Mouse (Mus musculus) myocyte (in vitro differentiated cells): ENCODE results near the gene Ush1c. TPM values are rescaled to one million over a fixed set of nuclear protein-coding genes. Genes with fewer than 3 reads are reported as not detected.

Source experiments
- H3K27me3 ChIP-seq: one replicate; pipeline ENCODE4 v1.6.1; 2011; ENCODE audit not compliant: control insufficient read depth, insufficient read depth, insufficient read length
- H3K36me3 ChIP-seq: one replicate; pipeline ENCODE4 v1.6.1; 2011; ENCODE audit not compliant: control insufficient read depth, insufficient read depth
- H3K4me2 ChIP-seq: one replicate; pipeline ENCODE4 v1.6.1; 2011; ENCODE audit warnings: low read depth, control low read depth
- H3K4me3 ChIP-seq: one replicate; pipeline ENCODE4 v1.5.1; 2011; ENCODE audit warnings: mild to moderate bottlenecking, control low read depth, moderate library complexity
- H3K79me2 ChIP-seq: one replicate; pipeline ENCODE4 v1.6.1; 2011; ENCODE audit not compliant: control insufficient read depth, insufficient read depth
- H3ac ChIP-seq: one replicate; pipeline ENCODE4 v1.6.1; 2011; ENCODE audit not compliant: control insufficient read depth, insufficient read length
- CEBPB ChIP-seq: IDR thresholded peaks from 2 replicates; pipeline ENCODE4 v1.6.1; 2011; ENCODE audit warnings: mild to moderate bottlenecking, moderate library complexity; ENCODE audit not compliant: poor library complexity, insufficient read depth, severe bottlenecking
- E2F4 ChIP-seq: IDR thresholded peaks from one replicate; pipeline ENCODE4 v1.6.1; 2011; ENCODE audit warnings: mild to moderate bottlenecking, control low read depth, moderate library complexity; ENCODE audit not compliant: insufficient read depth
- MAX ChIP-seq: IDR thresholded peaks from one replicate; pipeline ENCODE4 v1.6.1; 2011; ENCODE audit warnings: low read depth, mild to moderate bottlenecking, control low read depth
- MYOD1 ChIP-seq, 3 experiments: IDR thresholded peaks; one replicate each; pipeline ENCODE4 v1.6.1; 2011; ENCODE audit warnings: control low read depth in 2 of 3, low read depth in 2 of 3, mild to moderate bottlenecking in 2 of 3, moderate library complexity in 1 of 3; ENCODE audit not compliant: insufficient read length in 2 of 3, control insufficient read depth in 1 of 3
- MYOG ChIP-seq, 3 experiments: IDR thresholded peaks; one replicate each; pipeline ENCODE4 v1.6.1; 2011; ENCODE audit warnings: control low read depth in 2 of 3, low read depth in 2 of 3, mild to moderate bottlenecking in 2 of 3; ENCODE audit not compliant: insufficient read length in 2 of 3, control insufficient read depth in 1 of 3, insufficient read depth in 1 of 3
- POLR2A ChIP-seq: IDR thresholded peaks from one replicate; pipeline ENCODE4 v1.6.1; 2011; ENCODE audit warnings: low read depth, mild to moderate bottlenecking, control low read depth, moderate library complexity; ENCODE audit not compliant: insufficient read length
- POLR2AphosphoS2 ChIP-seq: IDR thresholded peaks from one replicate; pipeline ENCODE4 v1.6.1; 2011; ENCODE audit warnings: low read depth, control low read depth; ENCODE audit not compliant: insufficient read length
- REST ChIP-seq: IDR thresholded peaks from one replicate; pipeline ENCODE4 v1.6.1; 2011; ENCODE audit warnings: mild to moderate bottlenecking, control low read depth, moderate library complexity; ENCODE audit not compliant: insufficient read depth, insufficient read length
- SRF ChIP-seq: IDR thresholded peaks from one replicate; pipeline ENCODE4 v1.6.1; 2011; ENCODE audit warnings: low read depth; ENCODE audit not compliant: control insufficient read depth, insufficient read length
- TCF12 ChIP-seq: IDR thresholded peaks from one replicate; pipeline ENCODE4 v1.6.1; 2011; ENCODE audit warnings: mild to moderate bottlenecking, control low read depth; ENCODE audit not compliant: poor library complexity, insufficient read depth, severe bottlenecking
- TCF3 ChIP-seq: IDR thresholded peaks from one replicate; pipeline ENCODE4 v1.6.1; 2011; ENCODE audit warnings: low read depth, control low read depth; ENCODE audit not compliant: insufficient read length
- USF1 ChIP-seq: IDR thresholded peaks from one replicate; pipeline ENCODE4 v1.6.1; 2011; ENCODE audit warnings: low read depth, mild to moderate bottlenecking, control low read depth, moderate library complexity
- polyA plus RNA-seq: library from polyadenylated mRNA; unstranded; fragments of >200 nt; fragmentation: generic; extraction: Trizol; gene quantifications from one replicate; pipeline ENCODE4 v1.2.1, GENCODE M21; 2012; ENCODE audit warnings: missing spikeins

Gene Ush1c
- polyA plus RNA-seq, 1 experiment, result not detected

GRCm38 (mm10) chr7:46152819-46153351 is 85.4 kb downstream of the Ush1c start:
- Histone ChIP-seq H3K79me2 (no peaks in the 10 kb centered on the region), H3K27me3 (peaks cover 72% of the 10 kb centered on the region), H3ac (no peak overlapping the region), H3K4me2 (no peak overlapping the region), H3K4me3 (no peak overlapping the region), H3K36me3 (no peaks in the 10 kb centered on the region)
- TF ChIP-seq MYOD1 (IDR thresholded peaks at IDR 0.05; ENCODE audit: control insufficient read depth in 1 of 3, insufficient read length in 2 of 3, low read depth in 2 of 3) (no peak), REST (no peak), MYOG (IDR thresholded peaks at IDR 0.05; ENCODE audit: control insufficient read depth in 1 of 3, insufficient read depth in 1 of 3, insufficient read length in 2 of 3, low read depth in 2 of 3) (no peak), MAX (no peak), SRF (no peak), POLR2AphosphoS2 (no peak), USF1 (no peak), TCF12 (no peak), CEBPB (no peak), TCF3 (no peak), POLR2A (no peak), E2F4 (no peak)

- Histone ChIP-seq H3K36me3 (no peaks in the 10 kb centered on the region), H3K79me2 (no peaks in the 10 kb centered on the region), H3K27me3 (peaks cover 52% of the 10 kb centered on the region), H3ac (no peak overlapping the region), H3K4me3 (no peak overlapping the region), H3K4me2 (no peak overlapping the region)
- TF ChIP-seq SRF, result no peak
Observed at GRCm38 (mm10) chr7:46147417-46147816, 90.9 kb downstream of the Ush1c start.

GRCm38 (mm10) chr7:46146675-46147308 is 91.5 kb downstream of the Ush1c start:
- no peaks in the 10 kb centered on the region for H3K36me3 ChIP-seq
- no peak overlapping the region for H3ac ChIP-seq
- H3K27me3 ChIP-seq, result peaks cover 46% of the 10 kb centered on the region
- H3K4me3 ChIP-seq, result no peak overlapping the region
- no peak overlapping the region for H3K4me2 ChIP-seq
- TF ChIP-seq MAX, result no peak
- TF ChIP-seq MYOD1 (IDR thresholded peaks at IDR 0.05; ENCODE audit: control insufficient read depth in 1 of 3, insufficient read length in 2 of 3, low read depth in 2 of 3), result no peak
- no peak for TF ChIP-seq USF1
- TF ChIP-seq TCF3, result no peak
- TF ChIP-seq MYOG (IDR thresholded peaks at IDR 0.05; ENCODE audit: control insufficient read depth in 1 of 3, insufficient read depth in 1 of 3, insufficient read length in 2 of 3, low read depth in 2 of 3), result no peak
- TF ChIP-seq E2F4, result no peak
- TF ChIP-seq POLR2A, result no peak
- TF ChIP-seq POLR2AphosphoS2, result no peak
- TF ChIP-seq CEBPB, result no peak
- no peak for TF ChIP-seq REST
- no peak for TF ChIP-seq SRF
- no peaks in the 10 kb centered on the region for H3K79me2 ChIP-seq

Other genes starting within 250 kb of the Ush1c start
- gene Abcc6, start 208.2 kb downstream of the Ush1c start, polyA plus RNA-seq, result not detected
- 79.2 TPM for gene Nomo1, start 204.8 kb downstream of the Ush1c start, polyA plus RNA-seq
- 0.46 TPM for gene Kcnj11, start 137.7 kb downstream of the Ush1c start, polyA plus RNA-seq
- gene Abcc8, start 58.5 kb downstream of the Ush1c start, polyA plus RNA-seq, result 0.34 TPM
- gene Otog, start 2.5 kb upstream of the Ush1c start, polyA plus RNA-seq, result 10.2 TPM
- gene Myod1, start 138.0 kb upstream of the Ush1c start, polyA plus RNA-seq, result 396 TPM
- gene Kcnc1, start 158.0 kb upstream of the Ush1c start, polyA plus RNA-seq, result 0.07 TPM